12 mouse cellular contexts compared by ENCODE assay signal in the genomic region with DNA sequence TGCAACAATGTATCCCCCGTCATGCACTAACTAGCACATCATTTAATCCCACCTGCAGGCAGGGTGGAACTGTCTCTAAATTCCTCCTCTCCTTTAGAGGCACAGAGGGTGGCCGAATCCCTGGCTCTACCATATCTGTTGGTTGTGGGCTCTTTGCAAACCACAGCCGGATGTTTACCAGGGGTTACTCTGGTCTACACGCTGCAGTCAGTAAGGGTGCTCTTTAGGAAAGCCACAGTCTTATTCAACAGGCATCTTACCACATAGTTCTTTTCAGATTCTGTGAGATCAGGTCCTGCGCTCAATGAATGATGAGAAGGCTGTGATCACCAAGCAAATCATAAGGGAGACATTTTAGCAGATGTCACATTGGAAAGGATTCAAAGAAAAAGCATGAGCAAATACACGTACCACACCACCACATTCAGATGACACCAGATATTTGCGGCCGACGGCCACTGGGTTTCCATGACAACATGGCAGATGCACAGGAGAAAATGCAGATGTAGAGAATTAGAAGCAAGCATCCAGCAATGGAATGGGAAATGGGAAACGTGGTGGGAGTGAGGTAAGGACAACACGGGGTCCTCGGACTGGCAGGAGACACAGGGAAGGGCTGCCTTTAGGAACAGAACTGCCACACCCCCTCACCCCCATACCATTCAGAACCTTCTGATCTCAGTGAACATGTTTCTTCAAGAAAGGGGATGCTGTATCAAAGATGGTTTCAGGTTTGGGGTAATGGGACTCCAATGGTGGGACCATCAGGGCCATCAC. TPM values are rescaled to one million over a fixed set of nuclear protein-coding genes. Genes with fewer than 3 reads are reported as not detected.
DNase-seq lines count a peak whose midpoint lies in the region; ATAC-seq and TF ChIP-seq lines count a peak whose summit lies in the region.
"Had no signal": no experiment of that assay in that cellular context is flagged by ENCODE, and none has a peak within 500 bp of the region (broad histone marks: within the 10 kb centered on the region; RNA-seq: fewer than 3 reads in every experiment).

No protein-coding gene starts in this region.

- peaks cover 21% of the 10 kb centered on the region for H3K36me3 ChIP-seq in forebrain, embryonic 13.5 days (ENCODE audit: poor library complexity, severe bottlenecking)
- no peaks in the 10 kb centered on the region for H3K36me3 ChIP-seq in forebrain, embryonic 12.5 days (replicated peaks)
- H3K36me3 ChIP-seq in midbrain, embryonic 15.5 days (replicated peaks) = no peaks in the 10 kb centered on the region
- peaks cover 13% of the 10 kb centered on the region for H3K36me3 ChIP-seq in midbrain, embryonic 13.5 days

- WGBS in forebrain, embryonic 13.5 days = 81% methylated on average over 12 of the region's 12 CpGs
- 88% methylated on average over 12 of the region's 12 CpGs for WGBS in forebrain, embryonic 12.5 days
- WGBS in midbrain, embryonic 15.5 days = 68% methylated on average over 12 of the region's 12 CpGs
- 77% methylated on average over 12 of the region's 12 CpGs for WGBS in midbrain, embryonic 13.5 days

- ATAC-seq in forebrain, embryonic 13.5 days = peak; percentile 24; the same call in 1 of the 2 replicates
- no peak for ATAC-seq in forebrain, embryonic 12.5 days (ENCODE audit: low FRiP score)
- peak; percentile 61; the same call in 1 of the 2 replicates for ATAC-seq in midbrain, embryonic 15.5 days (replicated peaks)
- no peak; the same call in 1 of the 2 replicates for ATAC-seq in midbrain, embryonic 13.5 days

- no peak overlapping the region for H3K4me2 ChIP-seq in forebrain, embryonic 13.5 days
- H3K4me2 ChIP-seq in forebrain, embryonic 12.5 days = no peak overlapping the region
- H3K4me2 ChIP-seq in midbrain, embryonic 15.5 days = no peak overlapping the region
- H3K4me2 ChIP-seq in midbrain, embryonic 13.5 days (replicated peaks) = no peak overlapping the region
- H3K4me2 ChIP-seq: neural tube, embryonic 12.5 days had no signal

- intact Hi-C loops in left cerebral cortex, adult 2 months (cut with DNase I) = no loop called here
- intact Hi-C loops in heart, postnatal 36 days (cut with DNase I) = no loop called here

- no peaks in the 10 kb centered on the region for H3K27me3 ChIP-seq in forebrain, embryonic 13.5 days
- H3K27me3 ChIP-seq in forebrain, embryonic 12.5 days = no peaks in the 10 kb centered on the region
- no peaks in the 10 kb centered on the region for H3K27me3 ChIP-seq in midbrain, embryonic 15.5 days (replicated peaks)
- no peaks in the 10 kb centered on the region for H3K27me3 ChIP-seq in midbrain, embryonic 13.5 days
- H3K27me3 ChIP-seq: neural tube, embryonic 12.5 days had no signal

- TF ChIP-seq CTCF in left cerebral cortex, adult 2 months (IDR thresholded peaks at IDR 0.05) = no peak

- H3K4me3 ChIP-seq in forebrain, embryonic 13.5 days = no peak overlapping the region
- H3K4me3 ChIP-seq in forebrain, embryonic 12.5 days (replicated peaks) = no peak overlapping the region
- no peak overlapping the region for H3K4me3 ChIP-seq in midbrain, embryonic 15.5 days
- H3K4me3 ChIP-seq in midbrain, embryonic 13.5 days (replicated peaks) = no peak overlapping the region
- H3K4me3 ChIP-seq in left cerebral cortex, adult 2 months = no peak overlapping the region
- H3K4me3 ChIP-seq: neural tube, embryonic 12.5 days had no signal

- no peaks in the 10 kb centered on the region for H3K4me1 ChIP-seq in forebrain, embryonic 13.5 days
- H3K4me1 ChIP-seq in forebrain, embryonic 12.5 days = no peaks in the 10 kb centered on the region
- 0 out of 2 replicates have a peak, but pooled peaks cover 2% of the 10 kb centered on the region for H3K4me1 ChIP-seq in midbrain, embryonic 15.5 days
- H3K4me1 ChIP-seq in midbrain, embryonic 13.5 days (replicated peaks) = no peaks in the 10 kb centered on the region
- H3K4me1 ChIP-seq: neural tube, embryonic 12.5 days had no signal

- H3K27ac ChIP-seq in forebrain, embryonic 13.5 days = no peak overlapping the region
- H3K27ac ChIP-seq in forebrain, embryonic 12.5 days = no peak overlapping the region
- 0 out of 2 replicates have a peak overlapping the region, but pooled peaks have one; percentile 28 for H3K27ac ChIP-seq in midbrain, embryonic 15.5 days
- H3K27ac ChIP-seq in midbrain, embryonic 13.5 days = no peak overlapping the region
- H3K27ac ChIP-seq in left cerebral cortex, adult 2 months = peak overlapping the region; percentile 97
- H3K27ac ChIP-seq: neural tube, embryonic 12.5 days had no signal

- peak in 1 of 2 experiments; percentile 54 for DNase-seq in left cerebral cortex, adult 2 months (ENCODE audit: extremely low spot score in 1 of 2, low spot score in 2 of 2)
- peak; percentile 57 for DNase-seq in right cerebral cortex, postnatal 25 days
- no peak for DNase-seq in embryo, embryonic 9.5 days (ENCODE audit: extremely low spot score)
- no peak for DNase-seq in heart, postnatal 36 days
- DNase-seq: adrenal gland, adult 8-10 months; cerebellum, adult 8-10 months; thymus, postnatal 36 days had no signal

- H3K9ac ChIP-seq in forebrain, embryonic 13.5 days = no peak overlapping the region
- no peak overlapping the region for H3K9ac ChIP-seq in forebrain, embryonic 12.5 days
- H3K9ac ChIP-seq in midbrain, embryonic 15.5 days = no peak overlapping the region
- H3K9ac ChIP-seq in midbrain, embryonic 13.5 days (replicated peaks) = no peak overlapping the region
- H3K9ac ChIP-seq: neural tube, embryonic 12.5 days had no signal

- H3K9me3 ChIP-seq in forebrain, embryonic 13.5 days (replicated peaks) = no peaks in the 10 kb centered on the region
- no peaks in the 10 kb centered on the region for H3K9me3 ChIP-seq in forebrain, embryonic 12.5 days
- H3K9me3 ChIP-seq in midbrain, embryonic 15.5 days = no peaks in the 10 kb centered on the region
- H3K9me3 ChIP-seq in midbrain, embryonic 13.5 days = no peaks in the 10 kb centered on the region
- H3K9me3 ChIP-seq: neural tube, embryonic 12.5 days had no signal

RNA-seq across cellular contexts. Expression of gene Pdlim1, which starts 28.5 kb away (rescaled TPM):
- 38.5 and 39.4 TPM in 2 replicates for polyA plus RNA-seq in forebrain, embryonic 13.5 days (2015; fragmentation: Nextera tagmentation; extraction: Ambion mirVana)
- polyA plus RNA-seq in forebrain, embryonic 12.5 days (2016; fragmentation: Nextera tagmentation; extraction: Ambion mirVana) = 48.9 and 58.9 TPM in 2 replicates
- 9.6 and 10.4 TPM in 2 replicates for polyA plus RNA-seq in midbrain, embryonic 15.5 days (2015; fragmentation: Nextera tagmentation; extraction: Ambion mirVana)
- polyA plus RNA-seq in midbrain, embryonic 13.5 days (2015; fragmentation: Nextera tagmentation; extraction: Ambion mirVana) = 17.7 and 19.4 TPM in 2 replicates
- total RNA-seq in left cerebral cortex, adult 2 months (2021) = 10 to 100 TPM; 16.7 to 20.1 TPM
- 100 to 1,000 TPM; 148 to 150 TPM for total RNA-seq in heart, postnatal 36 days (2021)

Comparison
In these comparisons a context has a peak if more than half of its experiments do, and no peak if none do; other contexts are left out.
1. ATAC-seq: peak in forebrain, embryonic 13.5 days (single experiment) and midbrain, embryonic 15.5 days (single experiment); none in forebrain, embryonic 12.5 days (single experiment) and midbrain, embryonic 13.5 days (single experiment).
2. H3K27ac ChIP-seq: peak in midbrain, embryonic 15.5 days (single experiment) and left cerebral cortex, adult 2 months (single experiment); none in forebrain, embryonic 13.5 days (single experiment), forebrain, embryonic 12.5 days (single experiment) and midbrain, embryonic 13.5 days (single experiment).